Mouse (Mus musculus): ENCODE results near the gene Syt6.

The Syt6 gene

GRCm38 (mm10) chr3:103575156-103575892, at the start of gene Syt6:
TSS of gene Syt6 (plus strand) at chr3:103575231.
- DNase-seq (ENCODE audit: low spot score in 2 of 2) = no peak

GRCm38 (mm10) chr3:103526201-103526704, 48.8 kb upstream of the Syt6 start:
- DNase-seq (ENCODE audit: low spot score in 2 of 2) = no peak

- no peak for DNase-seq (ENCODE audit: low spot score in 2 of 2)
Measured at GRCm38 (mm10) chr3:103526864-103527263, 48.2 kb upstream of the Syt6 start.

GRCm38 (mm10) chr3:103534036-103534435, 41.0 kb upstream of the Syt6 start:
- DNase-seq (ENCODE audit: low spot score in 2 of 2) = no peak

- DNase-seq (ENCODE audit: low spot score in 2 of 2) = no peak
Measured at GRCm38 (mm10) chr3:103535207-103535606, 39.8 kb upstream of the Syt6 start.

- DNase-seq (ENCODE audit: low spot score in 2 of 2) = no peak
Measured at GRCm38 (mm10) chr3:103539148-103539547, 35.9 kb upstream of the Syt6 start.

- DNase-seq (ENCODE audit: low spot score in 2 of 2) = no peak
Measured at GRCm38 (mm10) chr3:103546166-103546565, 28.9 kb upstream of the Syt6 start.

- DNase-seq (ENCODE audit: low spot score in 2 of 2) = no peak
Measured at GRCm38 (mm10) chr3:103546626-103547025, 28.4 kb upstream of the Syt6 start.

- DNase-seq (ENCODE audit: low spot score in 2 of 2) = no peak
Measured at GRCm38 (mm10) chr3:103550236-103550635, 24.8 kb upstream of the Syt6 start.

- DNase-seq (ENCODE audit: low spot score in 2 of 2) = no peak
Measured at GRCm38 (mm10) chr3:103567226-103567625, 7.8 kb upstream of the Syt6 start.

- no peak for DNase-seq (ENCODE audit: low spot score in 2 of 2)
Measured at GRCm38 (mm10) chr3:103572526-103572925, 2.5 kb upstream of the Syt6 start.

GRCm38 (mm10) chr3:103573106-103573790, 1.8 kb upstream of the Syt6 start:
- DNase-seq (ENCODE audit: low spot score in 2 of 2) = no peak

GRCm38 (mm10) chr3:103573791-103574166, 1.3 kb upstream of the Syt6 start:
- peak; percentile 32 to 71 for DNase-seq (ENCODE audit: low spot score in 2 of 2)

- no peak for DNase-seq (ENCODE audit: low spot score in 2 of 2)
Measured at GRCm38 (mm10) chr3:103574566-103575155, 370 bp upstream of the Syt6 start.

GRCm38 (mm10) chr3:103575893-103576641, 1.0 kb downstream of the Syt6 start:
- no peak for DNase-seq (ENCODE audit: low spot score in 2 of 2)

GRCm38 (mm10) chr3:103587136-103587535, 12.1 kb downstream of the Syt6 start:
- DNase-seq (ENCODE audit: low spot score in 2 of 2) = no peak

- no peak for DNase-seq (ENCODE audit: low spot score in 2 of 2)
Measured at GRCm38 (mm10) chr3:103587672-103588071, 12.6 kb downstream of the Syt6 start.

- DNase-seq (ENCODE audit: low spot score in 2 of 2) = no peak
Measured at GRCm38 (mm10) chr3:103589636-103590035, 14.6 kb downstream of the Syt6 start.

GRCm38 (mm10) chr3:103592636-103593035, 17.6 kb downstream of the Syt6 start:
- no peak for DNase-seq (ENCODE audit: low spot score in 2 of 2)

GRCm38 (mm10) chr3:103593631-103594030, 18.6 kb downstream of the Syt6 start:
- no peak for DNase-seq (ENCODE audit: low spot score in 2 of 2)

- no peak for DNase-seq (ENCODE audit: low spot score in 2 of 2)
Measured at GRCm38 (mm10) chr3:103595271-103595810, 20.3 kb downstream of the Syt6 start.

GRCm38 (mm10) chr3:103597586-103597985, 22.6 kb downstream of the Syt6 start:
- no peak for DNase-seq (ENCODE audit: low spot score in 2 of 2)

Measured in spleen, postnatal 4 days (tissue).